Mouse (Mus musculus): ENCODE results near the gene Smim24. TPM values are rescaled to one million over a fixed set of nuclear protein-coding genes. Genes with fewer than 3 reads are reported as not detected.

Smim24 gene
- polyA plus RNA-seq (2012; rRNA removed) = 49.7 and 51.1 TPM in 2 replicates

GRCm38 (mm10) chr10:81392781-81393185 lies at the start of gene Smim24:
Gene Smim24 (plus strand): TSS chr10:81393051.
- peaks cover 2% of the 10 kb centered on the region for H3K36me3 ChIP-seq (ENCODE audit: control insufficient read depth, insufficient read depth, low read length)
- peak within 1 kb of the TSS; percentile 53 for H3K27ac ChIP-seq (ENCODE audit: control insufficient read depth, insufficient read depth, low read length)
- peaks cover 27% of the 10 kb centered on the region for H3K4me1 ChIP-seq (replicated peaks; ENCODE audit: control insufficient read depth, insufficient read depth, low read length)
- H3K4me3 ChIP-seq (ENCODE audit: control insufficient read depth, insufficient read depth, low read length) = peak within 1 kb of the TSS; percentile 63
- 55% methylated on average over 14 of the region's 14 CpGs for WGBS
- TF ChIP-seq POLR2A (IDR thresholded peaks at IDR 0.05; ENCODE audit: control insufficient read depth, extremely low read depth, insufficient read depth, low read length, poor library complexity) = no peak
- no peak for TF ChIP-seq CTCF (IDR thresholded peaks at IDR 0.05; ENCODE audit: borderline replicate concordance, control insufficient read depth, extremely low read depth, insufficient read depth, low read length, poor library complexity)
- no peaks in the 10 kb centered on the region for H3K27me3 ChIP-seq (ENCODE audit: control insufficient read depth, insufficient read depth, low read length)
- no peak for DNase-seq

- Histone ChIP-seq H3K27me3 (ENCODE audit: control insufficient read depth, insufficient read depth, low read length) (peaks cover 11% of the 10 kb centered on the region), H3K4me1 (replicated peaks; ENCODE audit: control insufficient read depth, insufficient read depth, low read length) (peaks cover 22% of the 10 kb centered on the region), H3K36me3 (ENCODE audit: control insufficient read depth, insufficient read depth, low read length) (no peaks in the 10 kb centered on the region), H3K4me3 (ENCODE audit: control insufficient read depth, insufficient read depth, low read length) (no peak overlapping the region), H3K27ac (ENCODE audit: control insufficient read depth, insufficient read depth, low read length) (no peak overlapping the region)
- no peak for TF ChIP-seq POLR2A (IDR thresholded peaks at IDR 0.05; ENCODE audit: control insufficient read depth, extremely low read depth, insufficient read depth, low read length, poor library complexity)
- TF ChIP-seq CTCF (IDR thresholded peaks at IDR 0.05; ENCODE audit: borderline replicate concordance, control insufficient read depth, extremely low read depth, insufficient read depth, low read length, poor library complexity) = no peak
- WGBS = 38% methylated on average over 8 of the region's 8 CpGs
- DNase-seq = no peak
These were observed 48.3 kb upstream of the Smim24 start for GRCm38 (mm10) chr10:81344421-81345161.

- 78% methylated on average over 4 of the region's 4 CpGs for WGBS
- no peak for TF ChIP-seq POLR2A (IDR thresholded peaks at IDR 0.05; ENCODE audit: control insufficient read depth, extremely low read depth, insufficient read depth, low read length, poor library complexity)
- TF ChIP-seq CTCF (IDR thresholded peaks at IDR 0.05; ENCODE audit: borderline replicate concordance, control insufficient read depth, extremely low read depth, insufficient read depth, low read length, poor library complexity) = no peak
- no peak overlapping the region for H3K27ac ChIP-seq (ENCODE audit: control insufficient read depth, insufficient read depth, low read length)
- H3K4me3 ChIP-seq (ENCODE audit: control insufficient read depth, insufficient read depth, low read length) = no peak overlapping the region
- no peaks in the 10 kb centered on the region for H3K36me3 ChIP-seq (ENCODE audit: control insufficient read depth, insufficient read depth, low read length)
- H3K27me3 ChIP-seq (ENCODE audit: control insufficient read depth, insufficient read depth, low read length) = peaks cover 11% of the 10 kb centered on the region
- no peak for DNase-seq
- peaks cover 25% of the 10 kb centered on the region for H3K4me1 ChIP-seq (replicated peaks; ENCODE audit: control insufficient read depth, insufficient read depth, low read length)
These were observed 47.7 kb upstream of the Smim24 start for GRCm38 (mm10) chr10:81345162-81345534.

- no peaks in the 10 kb centered on the region for H3K36me3 ChIP-seq (ENCODE audit: control insufficient read depth, insufficient read depth, low read length)
- H3K4me1 ChIP-seq (replicated peaks; ENCODE audit: control insufficient read depth, insufficient read depth, low read length) = peaks cover 25% of the 10 kb centered on the region
- no peak overlapping the region for H3K27ac ChIP-seq (ENCODE audit: control insufficient read depth, insufficient read depth, low read length)
- H3K27me3 ChIP-seq (ENCODE audit: control insufficient read depth, insufficient read depth, low read length) = peaks cover 11% of the 10 kb centered on the region
- H3K4me3 ChIP-seq (ENCODE audit: control insufficient read depth, insufficient read depth, low read length) = no peak overlapping the region
- TF ChIP-seq POLR2A (IDR thresholded peaks at IDR 0.05; ENCODE audit: control insufficient read depth, extremely low read depth, insufficient read depth, low read length, poor library complexity) (no peak), CTCF (IDR thresholded peaks at IDR 0.05; ENCODE audit: borderline replicate concordance, control insufficient read depth, extremely low read depth, insufficient read depth, low read length, poor library complexity) (0 out of 2 replicates have a peak, but pooled peaks have one; percentile 30)
- no peak for DNase-seq
- 24% methylated on average over 55 of the region's 55 CpGs for WGBS
These were observed 46.3 kb upstream of the Smim24 start for GRCm38 (mm10) chr10:81346453-81347067.

GRCm38 (mm10) chr10:81349146-81349545 lies 43.7 kb upstream of the Smim24 start:
- 23% methylated on average over 12 of the region's 12 CpGs for WGBS
- TF ChIP-seq POLR2A (IDR thresholded peaks at IDR 0.05; ENCODE audit: control insufficient read depth, extremely low read depth, insufficient read depth, low read length, poor library complexity) (no peak), CTCF (IDR thresholded peaks at IDR 0.05; ENCODE audit: borderline replicate concordance, control insufficient read depth, extremely low read depth, insufficient read depth, low read length, poor library complexity) (no peak)
- no peaks in the 10 kb centered on the region for H3K36me3 ChIP-seq (ENCODE audit: control insufficient read depth, insufficient read depth, low read length)
- H3K27ac ChIP-seq (ENCODE audit: control insufficient read depth, insufficient read depth, low read length) = no peak overlapping the region
- peak overlapping the region; percentile 60 for H3K4me3 ChIP-seq (ENCODE audit: control insufficient read depth, insufficient read depth, low read length)
- peaks cover 31% of the 10 kb centered on the region for H3K4me1 ChIP-seq (replicated peaks; ENCODE audit: control insufficient read depth, insufficient read depth, low read length)
- no peaks in the 10 kb centered on the region for H3K27me3 ChIP-seq (ENCODE audit: control insufficient read depth, insufficient read depth, low read length)
- DNase-seq = no peak

GRCm38 (mm10) chr10:81349961-81350350 lies 42.9 kb upstream of the Smim24 start:
- Histone ChIP-seq H3K4me3 (ENCODE audit: control insufficient read depth, insufficient read depth, low read length) (peak overlapping the region; percentile 60), H3K4me1 (replicated peaks; ENCODE audit: control insufficient read depth, insufficient read depth, low read length) (peaks cover 31% of the 10 kb centered on the region), H3K36me3 (ENCODE audit: control insufficient read depth, insufficient read depth, low read length) (no peaks in the 10 kb centered on the region), H3K27ac (ENCODE audit: control insufficient read depth, insufficient read depth, low read length) (no peak overlapping the region), H3K27me3 (ENCODE audit: control insufficient read depth, insufficient read depth, low read length) (no peaks in the 10 kb centered on the region)
- WGBS = under 1% methylated on average over 29 of the region's 29 CpGs
- no peak for DNase-seq
- TF ChIP-seq CTCF (IDR thresholded peaks at IDR 0.05; ENCODE audit: borderline replicate concordance, control insufficient read depth, extremely low read depth, insufficient read depth, low read length, poor library complexity) (no peak), POLR2A (IDR thresholded peaks at IDR 0.05; ENCODE audit: control insufficient read depth, extremely low read depth, insufficient read depth, low read length, poor library complexity) (no peak)

All from thymus, adult 2 months (tissue).